Mouse (Mus musculus): ENCODE measurements around the gene Stxbp5. TPM values are rescaled to one million over a fixed set of nuclear protein-coding genes. Genes with fewer than 3 reads are reported as not detected.

Gene Stxbp5
- total RNA-seq (2021), result 10 to 100 TPM; 11.4 to 13.0 TPM
- long read RNA-seq, experiment 1, result 0 reads
- long read RNA-seq, experiment 2, partial matches to known transcripts, result 0 of 2 reads
- long read RNA-seq, experiment 2, other reads (novel, unspliced or antisense), result 2 of 2 reads

DNA sequence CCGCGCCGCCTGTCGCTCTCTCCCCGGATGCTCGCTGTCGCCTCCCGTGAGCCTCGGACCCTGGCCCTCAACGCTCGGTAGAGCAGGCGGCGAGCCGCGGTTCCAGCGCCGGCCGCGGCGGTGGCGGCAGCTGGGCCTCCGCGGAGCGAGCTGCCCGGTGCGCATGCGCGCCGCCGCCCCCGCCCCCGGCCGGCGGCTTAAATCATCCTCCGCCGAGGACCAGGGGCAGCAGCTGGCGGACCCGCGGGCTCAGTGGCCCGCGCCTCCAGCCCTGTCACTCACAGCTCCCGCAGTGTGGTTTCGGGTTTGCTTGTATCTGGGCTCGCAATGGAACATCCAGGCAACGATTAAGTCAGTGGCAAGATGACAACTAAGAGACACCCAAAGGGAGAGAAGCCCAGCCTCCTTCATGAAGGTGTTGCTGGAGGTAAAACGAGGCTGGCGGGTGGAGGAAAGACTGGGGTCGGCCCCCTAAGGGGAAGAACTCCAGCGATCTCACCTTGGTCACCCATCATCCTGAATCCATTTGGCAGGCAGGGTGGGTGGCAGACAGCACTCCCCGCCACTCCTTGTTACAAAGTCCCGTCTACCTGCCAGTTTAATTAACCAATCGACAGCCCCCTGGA is at the start of gene Stxbp5:
Gene Stxbp5, minus strand, starts transcription at position 9 of the 626 bp plus-strand sequence.
- peak; percentile 84 to 87 for DNase-seq

DNA sequence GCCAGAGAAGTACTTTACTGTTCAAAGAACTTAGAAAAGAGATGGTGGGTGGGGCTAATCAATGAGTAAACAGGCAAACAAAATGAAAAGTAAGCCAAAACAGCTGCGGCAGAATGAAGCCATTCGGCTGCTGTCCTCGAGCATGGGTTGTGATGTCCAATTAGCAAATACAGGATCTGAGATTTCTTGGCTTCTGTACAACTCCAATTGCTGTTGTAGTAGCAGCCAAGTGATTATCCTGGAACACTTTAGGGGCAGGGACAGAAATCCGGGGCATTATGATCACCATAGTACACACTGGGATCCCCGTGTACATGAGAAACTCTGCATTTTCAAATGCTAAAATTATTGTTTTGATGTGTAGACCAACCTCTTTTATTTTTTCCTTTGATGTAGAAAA is 11.5 kb upstream of the Stxbp5 start:
- DNase-seq, result no peak

DNA sequence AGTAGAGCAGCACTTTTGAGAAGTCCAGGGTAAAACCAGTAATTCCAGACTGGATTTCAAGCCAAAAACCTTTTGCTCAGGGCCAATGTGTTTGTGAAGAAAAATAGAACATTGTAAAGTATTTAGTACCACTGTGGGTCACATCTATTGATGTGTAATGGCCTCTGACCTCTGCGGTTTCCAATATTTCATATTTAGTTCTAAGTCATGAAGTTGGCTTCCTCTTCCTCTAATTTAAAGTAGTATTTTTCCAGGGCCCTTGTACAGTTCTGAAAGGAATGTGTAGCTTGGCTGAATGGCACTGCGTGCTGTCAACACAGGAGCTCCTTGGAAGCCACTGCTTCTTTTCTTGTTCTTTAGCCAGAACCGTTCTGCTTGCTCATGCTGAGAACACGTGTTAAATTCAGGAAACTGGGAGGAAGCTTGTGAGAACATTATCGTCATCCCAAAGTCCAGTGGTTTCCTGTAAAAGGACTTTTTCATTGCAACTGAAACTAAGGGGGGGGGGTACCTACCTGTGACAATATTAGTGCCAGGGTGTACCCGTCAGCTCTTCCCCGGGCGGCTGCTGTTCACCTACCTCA is 7.1 kb upstream of the Stxbp5 start:
- peak; percentile 63 to 79 for DNase-seq

DNA sequence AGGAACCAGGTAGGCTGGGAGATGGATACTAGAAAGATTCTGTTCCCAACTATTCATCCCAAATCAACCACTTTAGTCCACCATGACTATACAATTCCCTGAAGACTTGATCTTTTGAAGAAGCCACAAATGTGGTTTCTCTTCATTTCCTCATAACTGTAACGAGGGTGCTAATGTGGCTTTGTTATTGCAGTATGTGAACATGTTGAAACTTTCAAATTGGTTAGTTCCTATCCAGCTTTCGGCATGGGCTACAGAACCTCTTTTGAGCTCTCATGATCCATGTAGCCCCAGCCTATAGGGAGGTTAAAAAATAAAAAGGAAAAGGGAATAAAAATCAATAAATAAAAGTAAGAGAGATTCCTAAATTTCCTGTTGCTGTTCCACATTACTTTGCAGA is 6.6 kb upstream of the Stxbp5 start:
- no peak for DNase-seq

DNA sequence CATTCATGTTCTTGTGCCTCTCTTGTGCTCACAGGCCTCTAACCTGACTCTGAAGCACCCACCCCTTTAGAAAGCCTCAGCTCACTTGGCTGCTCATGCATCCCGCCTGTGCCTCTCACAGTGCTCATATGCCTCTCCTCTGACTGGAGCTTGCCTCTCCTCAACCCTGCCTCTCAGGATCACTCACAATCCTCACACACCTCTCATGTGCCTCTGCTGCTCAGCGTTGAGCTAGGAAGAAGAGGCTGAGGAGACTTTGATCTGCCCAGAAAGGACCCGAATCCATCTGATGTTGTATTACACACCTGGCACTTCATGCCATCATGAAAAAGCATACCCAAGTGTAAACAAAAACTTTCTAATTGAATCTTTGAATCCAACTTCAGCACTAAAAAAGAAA is 5.3 kb upstream of the Stxbp5 start:
- DNase-seq, result no peak

DNA sequence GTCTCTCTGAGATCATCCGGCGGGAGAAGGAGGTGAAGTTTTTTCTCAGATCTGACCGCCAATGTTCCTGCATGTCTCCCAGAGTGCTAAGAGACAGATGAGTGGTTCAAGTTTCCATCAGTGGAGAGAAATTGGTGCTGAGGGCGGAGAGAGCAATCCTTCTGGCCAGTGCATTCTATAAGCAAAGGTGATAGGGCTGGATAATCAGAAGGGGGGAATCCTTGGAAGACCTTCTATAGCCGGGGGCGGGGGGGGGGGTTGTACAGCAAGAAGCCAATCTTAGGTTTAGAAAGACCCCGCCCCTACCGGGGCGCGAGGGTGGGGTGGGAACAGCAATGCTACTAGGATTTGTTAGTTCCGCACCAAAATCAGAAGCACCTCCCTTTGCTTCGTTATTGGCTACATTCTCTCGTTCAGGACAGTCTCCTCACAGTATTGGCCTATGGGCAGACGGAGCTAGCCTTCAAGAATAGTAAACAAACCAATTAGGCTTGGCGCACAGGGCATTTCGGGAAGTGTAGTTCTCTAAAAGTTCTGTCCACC is 889 bp upstream of the Stxbp5 start:
- peak; percentile 88 to 96 for DNase-seq

DNA sequence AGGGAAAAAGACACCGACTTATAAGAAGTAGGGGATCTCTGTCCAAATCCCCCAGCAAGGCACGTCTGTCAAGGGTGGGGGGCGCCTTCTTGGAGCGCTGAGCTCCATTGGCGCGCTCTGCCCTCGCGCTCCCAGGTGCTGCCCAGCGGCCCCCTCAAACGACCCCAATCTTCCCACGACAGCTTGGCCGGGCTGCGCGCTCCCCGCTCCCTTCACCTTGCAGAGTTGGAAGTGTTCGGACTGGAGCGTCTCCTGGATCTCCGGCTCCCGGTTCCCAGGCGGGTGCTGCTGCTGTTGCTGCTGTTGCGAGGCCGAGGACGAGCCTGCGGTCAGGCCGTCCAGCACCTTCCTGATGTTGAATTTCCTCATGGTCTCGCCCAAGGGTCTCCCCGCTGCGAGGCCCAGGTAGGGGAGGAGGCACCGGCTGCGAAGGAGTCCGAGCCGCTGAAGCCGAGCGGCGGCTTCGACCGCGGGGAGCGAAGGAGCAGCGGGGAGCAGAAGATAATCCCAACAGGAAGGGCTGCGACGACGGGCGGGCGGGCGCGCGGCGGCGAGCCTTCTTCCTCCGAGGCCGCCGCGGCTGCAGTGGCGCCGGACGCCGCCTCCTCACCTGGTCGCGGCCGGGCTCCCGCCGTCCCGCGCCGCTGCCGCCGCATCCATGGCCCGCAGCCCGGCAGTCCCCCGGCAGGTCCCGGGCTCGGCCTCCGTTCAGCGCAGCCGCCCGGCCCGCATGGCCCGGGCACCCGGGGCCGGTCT is 386 bp downstream of the Stxbp5 start:
- DNase-seq, result peak; percentile 55 to 73

DNA sequence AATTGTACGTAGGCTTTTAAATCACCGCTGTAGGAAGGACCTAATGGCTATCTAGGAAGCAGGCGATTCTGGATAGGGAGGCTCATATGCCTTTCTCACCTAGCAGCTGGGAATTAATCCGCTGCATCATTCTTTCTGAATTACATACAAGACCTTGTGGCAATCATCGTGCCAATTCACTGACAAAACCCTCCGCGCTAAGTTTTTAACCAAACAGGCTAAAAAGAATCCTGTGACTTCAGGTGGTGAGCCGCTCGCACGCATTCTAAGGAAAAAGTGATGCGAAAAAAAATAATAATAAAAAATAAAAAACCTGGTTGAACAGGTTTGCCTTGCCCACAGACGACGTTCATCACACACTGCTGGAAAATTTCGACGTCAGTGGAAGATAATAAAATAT is 1.1 kb downstream of the Stxbp5 start:
- DNase-seq, result peak in 1 of 2 experiments; percentile 36

DNA sequence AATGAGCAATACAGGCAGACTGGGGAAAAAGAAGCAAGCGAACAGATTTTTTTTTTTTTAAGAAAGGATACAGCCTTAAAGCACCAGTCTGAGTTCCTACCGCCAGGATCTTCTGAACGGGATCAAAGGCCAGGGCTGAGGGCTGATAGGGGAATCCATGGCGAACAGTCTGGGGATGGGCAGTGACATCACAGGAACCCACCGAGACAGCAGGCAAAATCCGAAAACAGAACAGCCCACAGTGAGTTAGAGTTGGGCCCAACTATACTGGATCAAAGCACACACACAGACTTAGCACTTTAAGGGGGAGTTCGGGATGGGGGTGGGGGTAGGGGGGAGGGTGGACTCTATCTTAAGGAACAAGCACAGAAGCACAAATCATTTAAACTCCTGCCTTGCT is 1.8 kb downstream of the Stxbp5 start:
- DNase-seq, result no peak

DNA sequence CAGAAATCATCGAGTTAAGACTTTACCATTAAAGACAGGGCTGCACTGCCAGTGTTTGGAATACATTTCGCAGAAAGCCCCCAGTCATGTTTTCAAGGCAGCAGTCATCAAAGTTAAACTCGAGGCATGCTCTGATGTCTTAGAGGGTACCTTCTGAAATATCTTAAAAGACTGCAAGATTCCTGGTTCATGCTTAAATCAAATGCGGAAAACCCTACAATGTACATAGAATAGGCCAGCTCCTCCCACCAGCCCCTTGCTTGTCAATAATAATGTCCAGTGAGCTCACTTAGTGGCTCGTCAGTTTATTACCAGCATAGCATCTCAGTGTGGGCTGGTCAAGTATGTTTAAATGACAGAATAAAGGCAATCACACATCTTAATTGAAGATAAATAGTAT is 3.0 kb downstream of the Stxbp5 start:
- DNase-seq, result no peak

DNA sequence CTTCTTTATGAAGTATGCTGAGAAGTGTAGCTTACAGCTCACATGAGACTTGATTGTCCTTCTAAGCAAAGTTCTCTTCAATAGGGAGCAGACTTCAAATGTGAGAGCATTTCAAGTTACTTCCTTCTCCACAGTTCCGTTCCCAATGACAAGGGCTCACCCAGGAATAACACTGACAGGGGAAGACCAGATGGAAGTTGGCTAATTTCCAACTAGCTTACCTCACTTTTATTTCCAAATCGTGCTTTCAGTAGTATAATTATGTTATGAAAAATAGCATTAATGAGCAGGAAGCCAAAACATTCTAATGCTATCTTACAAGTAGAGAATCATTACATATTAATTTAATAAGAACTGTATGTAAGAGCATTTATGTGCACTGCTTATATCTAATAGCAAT is 7.3 kb downstream of the Stxbp5 start:
- DNase-seq, result no peak

DNA sequence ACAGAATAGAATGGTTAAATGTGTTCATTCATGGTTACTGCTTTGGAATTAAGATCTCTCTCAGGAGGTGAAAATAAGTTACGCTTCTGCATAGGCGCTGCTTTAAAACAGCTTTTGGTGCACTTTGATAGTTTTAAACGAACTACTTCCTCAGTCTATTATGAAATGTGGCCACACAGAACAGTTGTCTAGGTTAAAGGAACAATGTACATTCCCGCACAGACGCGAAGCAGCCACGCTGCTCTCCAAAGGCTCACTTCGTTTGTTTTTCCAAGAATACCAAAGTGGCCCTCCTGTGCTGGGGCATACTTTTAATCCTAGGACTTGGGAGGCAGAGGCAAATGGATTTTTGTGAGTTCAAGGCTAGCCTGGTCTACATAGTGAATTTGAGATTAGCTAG is 11.2 kb downstream of the Stxbp5 start:
- DNase-seq, result no peak

DNA sequence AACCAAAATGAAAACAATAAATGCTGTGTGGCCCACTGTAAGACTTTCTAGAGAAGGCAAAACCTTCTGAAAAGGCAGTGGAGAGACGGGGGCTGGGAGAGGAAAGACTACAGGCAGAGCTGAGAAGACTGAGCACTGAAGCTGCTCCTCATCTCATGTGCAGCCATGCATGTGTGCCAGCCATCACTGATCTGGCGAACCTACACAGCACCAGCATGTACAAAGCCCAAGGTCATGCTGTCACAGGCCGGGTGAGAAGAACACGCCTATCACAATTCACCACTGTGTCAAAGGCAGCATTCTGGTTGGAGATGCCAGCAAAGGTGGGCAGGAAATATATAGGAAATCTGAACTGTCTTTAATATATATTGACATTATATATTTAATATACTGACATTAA is 12.2 kb downstream of the Stxbp5 start:
- no peak for DNase-seq

DNA sequence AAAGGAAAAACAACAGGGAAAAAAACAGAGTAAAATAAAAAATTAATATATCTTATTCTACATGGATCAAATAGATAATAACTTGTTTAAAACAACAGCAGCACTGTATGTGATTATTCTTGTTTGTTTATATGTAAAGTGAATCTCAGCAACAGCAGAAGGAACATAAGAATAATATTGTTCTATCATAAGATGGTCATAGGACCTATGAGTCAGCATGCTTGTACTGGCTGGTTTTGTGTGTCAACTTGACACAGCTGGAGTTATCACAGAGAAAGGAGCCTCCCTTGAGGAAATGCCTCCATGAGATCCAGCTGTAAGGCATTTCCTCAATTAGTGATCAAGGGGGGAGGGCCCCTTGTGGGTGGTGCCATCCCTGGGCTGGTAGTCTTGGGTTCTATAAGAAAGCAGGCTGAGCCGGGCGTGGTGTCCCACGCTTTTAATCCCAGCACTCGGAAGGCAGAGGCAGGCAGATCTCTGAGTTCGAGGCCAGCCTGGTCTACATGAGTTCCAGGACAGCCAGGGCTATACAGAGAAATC is 19.0 kb downstream of the Stxbp5 start:
- peak in 1 of 2 experiments; percentile 26 for DNase-seq

DNA sequence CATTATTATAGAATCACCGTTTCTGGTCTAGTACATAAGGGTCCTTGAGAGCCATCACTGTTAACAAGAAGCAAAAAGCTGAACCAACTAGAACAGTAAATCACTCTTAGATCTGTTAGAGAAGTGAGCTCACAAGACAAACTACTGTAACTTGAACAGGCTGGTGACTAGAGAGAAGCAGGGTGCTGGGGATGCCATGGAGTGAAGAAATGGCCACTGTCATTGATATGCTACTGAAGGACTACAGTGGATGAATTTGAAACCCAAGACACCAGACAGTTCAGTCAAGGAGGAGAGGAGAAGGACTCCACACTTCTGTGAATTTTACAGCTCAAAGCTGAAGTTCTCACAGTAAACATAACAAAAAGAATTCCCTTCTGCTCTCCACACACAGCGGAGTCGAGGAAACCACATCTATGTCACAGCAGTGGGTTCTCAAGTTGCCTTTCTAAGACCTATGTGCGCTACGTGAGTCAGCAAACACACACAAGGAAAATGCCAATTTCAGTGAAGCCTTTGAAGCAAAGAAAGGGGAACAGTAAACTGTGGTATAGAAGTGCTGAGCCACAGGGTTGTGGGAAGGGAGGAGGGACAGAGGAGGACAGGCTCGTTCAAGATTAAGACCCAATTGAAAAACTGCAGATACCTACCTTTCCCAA is 20.7 kb downstream of the Stxbp5 start:
- peak in 1 of 2 experiments; percentile 18 for DNase-seq

DNA sequence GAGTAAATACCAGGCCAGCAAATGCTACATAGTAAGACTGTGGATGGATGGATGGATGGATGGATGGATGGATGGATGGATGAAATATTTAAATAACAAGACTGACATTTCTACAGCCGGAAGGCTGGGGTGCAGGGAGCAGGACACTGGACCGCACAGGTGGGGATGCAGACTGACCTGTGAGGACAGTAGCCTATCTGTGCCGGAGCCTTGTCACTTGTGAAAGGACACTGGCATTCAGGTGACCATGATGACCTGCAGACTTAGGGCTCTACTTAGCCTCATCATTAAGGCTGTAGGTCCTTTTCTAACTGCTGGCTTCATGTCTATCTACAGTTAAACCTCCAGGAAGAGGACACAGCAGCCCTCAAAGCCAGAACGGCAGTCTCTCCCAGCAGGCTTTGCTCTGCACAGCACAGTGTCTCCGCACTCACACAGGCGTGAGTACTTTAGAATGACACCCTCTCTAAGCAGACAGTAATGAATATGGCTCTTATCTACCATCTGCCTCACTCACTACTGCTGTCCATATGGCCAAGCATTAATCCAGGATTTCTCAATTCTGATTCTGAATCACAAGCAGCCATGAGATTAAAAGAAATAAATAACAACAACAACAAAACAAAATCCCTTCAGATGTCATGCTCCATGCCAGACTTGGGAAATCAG is 21.9 kb downstream of the Stxbp5 start:
- DNase-seq, result no peak

DNA sequence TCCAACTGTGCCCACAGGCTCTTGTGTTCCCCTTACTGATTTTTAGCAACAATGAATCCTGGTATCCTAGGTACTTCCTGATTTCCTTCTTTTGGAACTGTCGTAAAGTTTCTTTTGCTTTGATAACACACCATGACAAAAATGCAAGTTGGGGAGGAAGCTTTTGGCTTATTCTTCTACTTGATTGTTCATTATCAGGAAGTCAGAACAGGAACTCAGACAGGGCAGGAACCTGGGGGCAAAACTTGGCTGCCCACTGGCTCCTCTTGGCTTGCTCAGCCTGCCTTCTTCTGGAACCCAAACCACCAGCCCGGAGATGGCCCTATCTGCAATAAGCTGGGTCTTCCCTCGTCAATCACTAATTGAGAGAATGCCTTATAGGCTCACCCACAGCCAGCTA is 25.0 kb downstream of the Stxbp5 start:
- DNase-seq, result no peak

DNA sequence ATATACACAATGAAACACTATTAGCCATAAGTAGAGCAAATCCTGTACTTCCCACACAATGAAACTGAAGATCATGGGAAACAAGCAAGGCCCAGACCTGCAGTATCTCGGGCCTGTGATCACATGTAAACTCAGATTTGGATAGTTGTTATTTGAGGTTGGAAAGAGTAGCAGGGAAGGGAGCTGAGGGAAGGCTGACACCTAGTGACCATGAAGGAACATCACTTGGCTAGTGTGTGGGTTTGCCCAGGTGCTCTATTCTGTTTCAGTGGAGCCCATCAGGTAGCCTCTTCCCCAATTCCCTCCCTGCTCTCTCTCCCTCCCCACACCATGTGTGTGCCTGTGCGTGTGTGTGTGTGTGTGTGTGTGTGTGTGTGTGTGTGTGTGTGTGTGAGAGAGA is 28.7 kb downstream of the Stxbp5 start:
- no peak for DNase-seq

DNA sequence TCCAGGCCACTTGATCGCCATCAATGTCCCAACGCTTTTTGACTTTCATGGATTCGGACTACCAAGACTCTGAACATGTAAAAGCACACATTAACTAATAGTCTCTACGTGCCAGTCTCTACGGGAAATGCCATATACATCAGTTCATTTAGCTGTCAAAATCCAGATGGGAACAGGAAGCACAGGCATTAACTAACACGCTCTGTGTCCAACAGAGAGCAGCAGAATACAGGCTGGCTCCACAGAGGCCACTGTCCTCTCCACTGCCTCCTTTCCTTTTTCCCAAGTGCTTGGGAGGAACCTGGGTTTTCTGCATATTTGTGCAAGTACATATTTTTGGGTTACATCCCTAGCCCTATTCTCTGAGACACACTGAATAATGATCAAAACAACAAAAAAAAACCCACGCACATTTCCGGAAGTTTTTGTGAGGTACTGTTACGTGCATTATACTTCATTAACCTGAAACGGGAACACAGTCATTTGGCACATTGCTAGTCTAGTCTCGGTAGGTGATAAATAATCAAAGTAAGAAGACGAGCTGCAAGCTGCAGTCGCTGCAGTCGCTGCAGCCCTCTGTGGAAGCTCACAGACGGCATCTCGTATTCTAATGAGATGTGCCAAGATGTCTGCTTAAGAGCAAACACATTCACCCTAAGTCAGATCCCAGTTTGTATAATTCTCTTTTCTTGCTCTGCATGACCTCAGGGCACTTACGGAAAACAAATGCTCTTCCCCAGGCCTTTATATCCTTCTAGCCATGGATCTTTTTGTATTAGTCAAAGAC is 33.9 kb downstream of the Stxbp5 start:
- DNase-seq, result peak in 1 of 2 experiments; percentile 12

DNA sequence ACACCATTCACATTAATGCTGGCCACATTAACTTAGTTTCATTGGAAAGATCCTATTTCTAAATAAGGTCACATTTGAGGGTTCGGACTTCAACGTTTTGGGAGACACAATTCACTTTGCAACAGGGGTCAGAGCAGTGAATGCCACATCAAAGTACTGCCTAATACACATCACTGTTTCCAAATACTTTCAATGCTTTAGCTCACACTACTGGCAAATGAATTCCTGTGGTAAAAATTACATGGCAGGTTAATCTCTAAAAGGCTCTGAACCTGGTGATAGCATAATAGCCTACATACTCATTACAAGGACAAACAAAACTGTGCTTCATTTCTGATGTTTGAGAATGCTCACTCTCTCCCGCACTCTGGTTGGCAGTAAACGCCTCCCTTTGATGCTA is 40.9 kb downstream of the Stxbp5 start:
- DNase-seq, result no peak

DNA sequence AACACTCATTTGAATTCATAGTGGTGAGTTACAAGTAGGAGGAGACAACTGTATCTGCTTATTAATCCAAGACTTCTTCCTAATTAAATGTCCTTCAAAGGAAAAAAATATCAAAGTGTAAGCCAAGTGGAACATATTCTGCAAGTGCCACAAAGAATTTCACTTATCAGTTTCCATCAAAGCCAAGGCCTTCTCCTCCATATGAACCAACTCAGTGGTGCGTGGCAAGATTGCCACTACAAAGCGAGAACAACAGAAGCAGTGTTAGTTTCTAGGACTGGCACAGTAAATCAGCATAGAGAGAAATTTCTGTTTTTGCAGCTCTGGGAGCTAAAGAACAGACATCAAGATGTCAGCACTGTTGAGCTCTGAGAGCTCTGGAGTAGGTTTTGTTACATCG is 41.4 kb downstream of the Stxbp5 start:
- DNase-seq, result no peak

Data from heart, adult 18-20 months (tissue).